Mouse (Mus musculus) bone marrow, adult 2 months (tissue): ENCODE measurements at regions not wholly inside any gene's neighbourhood (a gene's known extent, or its start where the extent isn't known, plus 50 kb on each side); places are given as distances from the start of the nearest gene placed in this dataset.

Source experiments
- CTCF ChIP-seq: fragments of 200-500 bp; IDR thresholded peaks from 2 replicates; pipeline ENCODE4 v1.5.1; 2011; ENCODE audit warnings: low read length, control low read depth; ENCODE audit not compliant: control insufficient read depth, insufficient read depth
- POLR2A ChIP-seq: fragments of 200-500 bp; IDR thresholded peaks from 2 replicates; pipeline ENCODE4 v1.6.1; 2011; ENCODE audit warnings: low read depth, mild to moderate bottlenecking, control low read depth, low read length, borderline replicate concordance; ENCODE audit not compliant: control insufficient read depth

DNA sequence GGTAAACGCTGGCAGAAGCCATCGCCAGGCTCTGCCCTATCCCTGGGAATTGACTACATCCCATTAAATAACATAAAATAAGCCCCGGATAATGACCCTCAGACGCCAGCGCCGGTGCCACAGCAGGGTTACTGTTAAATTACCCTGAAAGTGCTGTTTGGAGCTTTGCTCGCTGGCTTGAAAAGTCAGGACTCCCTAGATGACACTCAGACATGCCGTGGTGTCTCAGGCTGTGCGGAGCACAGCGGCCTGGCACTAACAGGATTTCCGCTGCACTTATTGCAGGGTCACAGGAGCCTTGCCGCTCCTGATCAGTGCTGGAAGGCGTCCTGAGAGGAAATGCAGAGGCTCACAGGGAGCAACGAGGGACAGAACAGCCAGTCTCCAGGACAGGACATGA is 175.2 kb downstream of the Cryba4 start:
- no peak for TF ChIP-seq CTCF
- TF ChIP-seq POLR2A = no peak
